Mouse (Mus musculus): ENCODE results near the gene Tnk2. TPM values are rescaled to one million over a fixed set of nuclear protein-coding genes. Genes with fewer than 3 reads are reported as not detected.
A peak's percentile ranks its signal among the peaks of the same experiment; 100 is the strongest.

Tnk2 gene
- polyA plus RNA-seq, 2 experiments = 3.8 to 15.3 TPM

GRCm38 (mm10) chr16:32646014-32646413 lies 2.3 kb downstream of the Tnk2 start:
- Histone ChIP-seq H3K27ac (no peak overlapping the region), H3K9ac (replicated peaks) (peak overlapping the region; percentile 55), H3K4me2 (ENCODE audit: low read depth) (peak overlapping the region; percentile 89), H3K9me3 (ENCODE audit: control insufficient read depth, low read length) (no peaks in the 10 kb centered on the region), H3K36me3 (replicated peaks; ENCODE audit: control insufficient read depth, insufficient read depth, low read depth) (no peaks in the 10 kb centered on the region), H3K4me1 (replicated peaks; ENCODE audit: control insufficient read depth in 2 of 2, insufficient read depth in 2 of 2, low read length in 1 of 2) (peaks cover 9 to 20% of the 10 kb centered on the region in 2 experiments), H3K27me3 (ENCODE audit: control insufficient read depth, insufficient read depth, low read length) (no peaks in the 10 kb centered on the region), H3K4me3 (ENCODE audit: insufficient read depth in 1 of 2, low read depth in 2 of 2, low read length in 2 of 2) (peak overlapping the region; percentile 64 to 92; a peak in 3 of 4 replicates)
- WGBS (ENCODE audit: insufficient replicate concordance) = 76% methylated on average over 9 of the region's 9 CpGs
- no peak for DNase-seq (ENCODE audit: low read depth in 3 of 3, low spot score in 3 of 3)
- ATAC-seq (ENCODE audit: insufficient read depth) = no peak
- TF ChIP-seq EP300 (IDR thresholded peaks at IDR 0.05; ENCODE audit: low read depth) (no peak), CTCF (IDR thresholded peaks at IDR 0.05; ENCODE audit: low read depth) (no peak)

- H3K9ac ChIP-seq (replicated peaks) = no peak overlapping the region
- no peaks in the 10 kb centered on the region for H3K9me3 ChIP-seq (ENCODE audit: control insufficient read depth, low read length)
- H3K27ac ChIP-seq = no peak overlapping the region
- H3K4me1 ChIP-seq (replicated peaks; ENCODE audit: control insufficient read depth in 2 of 2, insufficient read depth in 2 of 2, low read length in 1 of 2) = peaks cover 9 to 26% of the 10 kb centered on the region in 2 experiments
- no peak overlapping the region for H3K4me3 ChIP-seq (ENCODE audit: insufficient read depth in 1 of 2, low read depth in 2 of 2, low read length in 2 of 2)
- no peak for ATAC-seq (ENCODE audit: insufficient read depth)
- H3K36me3 ChIP-seq (replicated peaks; ENCODE audit: control insufficient read depth, insufficient read depth, low read depth) = no peaks in the 10 kb centered on the region
- no peak for DNase-seq (ENCODE audit: low read depth in 3 of 3, low spot score in 3 of 3)
- H3K27me3 ChIP-seq (ENCODE audit: control insufficient read depth, insufficient read depth, low read length) = no peaks in the 10 kb centered on the region
- H3K4me2 ChIP-seq (ENCODE audit: low read depth) = no peak overlapping the region
- TF ChIP-seq EP300 (IDR thresholded peaks at IDR 0.05; ENCODE audit: low read depth) (no peak), CTCF (IDR thresholded peaks at IDR 0.05; ENCODE audit: low read depth) (no peak)
Measured at GRCm38 (mm10) chr16:32647712-32648111, 4.0 kb downstream of the Tnk2 start.

DNA sequence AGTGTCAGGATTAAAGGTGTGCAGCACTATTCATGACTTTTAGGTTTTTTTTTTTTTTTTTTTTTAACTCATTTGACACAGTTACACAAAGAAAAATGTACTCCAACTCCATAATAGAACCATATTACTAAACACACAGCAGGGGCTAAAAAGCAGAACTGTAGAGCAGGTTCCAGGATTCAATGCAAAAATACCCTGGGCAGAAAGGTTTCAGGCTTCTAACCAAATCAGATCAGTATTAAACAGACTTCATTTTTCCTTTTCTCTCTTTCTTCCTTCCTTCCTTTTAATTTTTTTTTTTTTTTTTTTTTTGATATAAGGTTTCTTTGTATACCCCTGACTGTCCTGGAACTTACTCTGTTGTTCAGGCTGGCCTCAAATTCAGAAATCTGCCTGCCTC lies 6.8 kb downstream of the Tnk2 start:
- Histone ChIP-seq H3K36me3 (replicated peaks; ENCODE audit: control insufficient read depth, insufficient read depth, low read depth) (no peaks in the 10 kb centered on the region), H3K9ac (replicated peaks) (no peak overlapping the region), H3K4me3 (ENCODE audit: insufficient read depth in 1 of 2, low read depth in 2 of 2, low read length in 2 of 2) (no peak overlapping the region), H3K27ac (no peak overlapping the region), H3K4me1 (replicated peaks; ENCODE audit: control insufficient read depth in 2 of 2, insufficient read depth in 2 of 2, low read length in 1 of 2) (peaks cover 6 to 18% of the 10 kb centered on the region in 2 experiments), H3K9me3 (ENCODE audit: control insufficient read depth, low read length) (no peaks in the 10 kb centered on the region), H3K4me2 (ENCODE audit: low read depth) (no peak overlapping the region), H3K27me3 (ENCODE audit: control insufficient read depth, insufficient read depth, low read length) (no peaks in the 10 kb centered on the region)
- no peak for DNase-seq (ENCODE audit: low read depth in 3 of 3, low spot score in 3 of 3)
- TF ChIP-seq CTCF (IDR thresholded peaks at IDR 0.05; ENCODE audit: low read depth) (no peak), EP300 (IDR thresholded peaks at IDR 0.05; ENCODE audit: low read depth) (no peak)
- ATAC-seq (ENCODE audit: insufficient read depth) = no peak

GRCm38 (mm10) chr16:32650974-32651618 lies 7.4 kb downstream of the Tnk2 start:
- no peak overlapping the region for H3K9ac ChIP-seq (replicated peaks)
- no peak overlapping the region for H3K27ac ChIP-seq
- no peaks in the 10 kb centered on the region for H3K27me3 ChIP-seq (ENCODE audit: control insufficient read depth, insufficient read depth, low read length)
- H3K36me3 ChIP-seq (replicated peaks; ENCODE audit: control insufficient read depth, insufficient read depth, low read depth) = no peaks in the 10 kb centered on the region
- no peak overlapping the region for H3K4me2 ChIP-seq (ENCODE audit: low read depth)
- ATAC-seq (ENCODE audit: insufficient read depth) (peak; percentile 37; the same call in 1 of the 2 replicates), DNase-seq (ENCODE audit: low read depth in 3 of 3, low spot score in 3 of 3) (no peak)
- no peaks in the 10 kb centered on the region for H3K9me3 ChIP-seq (ENCODE audit: control insufficient read depth, low read length)
- WGBS (ENCODE audit: insufficient replicate concordance) = 28% methylated on average over 5 of the region's 5 CpGs
- TF ChIP-seq CTCF (IDR thresholded peaks at IDR 0.05; ENCODE audit: low read depth) (no peak), EP300 (IDR thresholded peaks at IDR 0.05; ENCODE audit: low read depth) (no peak)
- peaks cover under 1 to 13% of the 10 kb centered on the region in 2 experiments for H3K4me1 ChIP-seq (replicated peaks; ENCODE audit: control insufficient read depth in 2 of 2, insufficient read depth in 2 of 2, low read length in 1 of 2)
- H3K4me3 ChIP-seq (ENCODE audit: insufficient read depth in 1 of 2, low read depth in 2 of 2, low read length in 2 of 2) = no peak overlapping the region

GRCm38 (mm10) chr16:32654071-32654733 lies 10.5 kb downstream of the Tnk2 start:
- DNase-seq (ENCODE audit: low read depth in 3 of 3, low spot score in 3 of 3) (no peak), ATAC-seq (ENCODE audit: insufficient read depth) (no peak)
- H3K36me3 ChIP-seq (replicated peaks; ENCODE audit: control insufficient read depth, insufficient read depth, low read depth) = no peaks in the 10 kb centered on the region
- WGBS (ENCODE audit: insufficient replicate concordance) = 72% methylated on average over 6 of the region's 6 CpGs
- H3K27ac ChIP-seq = no peak overlapping the region
- H3K9ac ChIP-seq (replicated peaks) = no peak overlapping the region
- H3K4me1 ChIP-seq (replicated peaks; ENCODE audit: control insufficient read depth in 2 of 2, insufficient read depth in 2 of 2, low read length in 1 of 2) = peaks cover 0 to 23% of the 10 kb centered on the region in 2 experiments
- TF ChIP-seq EP300 (IDR thresholded peaks at IDR 0.05; ENCODE audit: low read depth) (no peak), CTCF (IDR thresholded peaks at IDR 0.05; ENCODE audit: low read depth) (no peak)
- H3K4me2 ChIP-seq (ENCODE audit: low read depth) = no peak overlapping the region
- H3K27me3 ChIP-seq (ENCODE audit: control insufficient read depth, insufficient read depth, low read length) = no peaks in the 10 kb centered on the region
- no peaks in the 10 kb centered on the region for H3K9me3 ChIP-seq (ENCODE audit: control insufficient read depth, low read length)
- H3K4me3 ChIP-seq (ENCODE audit: insufficient read depth in 1 of 2, low read depth in 2 of 2, low read length in 2 of 2) = no peak overlapping the region

Data from liver, embryonic 14.5 days (tissue).